Mouse (Mus musculus) liver, embryonic 13.5 days (tissue): Measurements from ENCODE around the gene Olfr1330. TPM values are rescaled to one million over a fixed set of nuclear protein-coding genes. Genes with fewer than 3 reads are reported as not detected.
"Not testable (repeated sequence)": the region's sequence is repeated elsewhere in the genome, so short reads cannot be mapped to it uniquely, and the experiment has no call there.

Experiments used
- ATAC-seq: fragments of 200-750 bp; cut with Nextera tagmentation; 2 replicates; pipeline ENCODE4 v1.8.0; 2017; ENCODE audit warnings: low read depth, mild to moderate bottlenecking, moderate number of reproducible peaks, moderate library complexity
- DNase-seq: peaks from one replicate; pipeline ENCODE4 v3.0.0; 2022
- H3K27ac ChIP-seq: fragments of 300-500 bp; sonication (generic); 2 replicates; pipeline ENCODE4 v1.5.1; 2015; ENCODE audit warnings: moderate library complexity, mild to moderate bottlenecking, inconsistent platforms
- H3K27me3 ChIP-seq: fragments of 300-500 bp; sonication (generic); 2 replicates; pipeline ENCODE4 v1.6.1; 2015; ENCODE audit warnings: mild to moderate bottlenecking, inconsistent platforms
- H3K36me3 ChIP-seq: fragments of 300-500 bp; sonication (generic); 2 replicates; pipeline ENCODE4 v1.6.1; 2015; ENCODE audit warnings: mild to moderate bottlenecking, inconsistent platforms
- H3K4me1 ChIP-seq: fragments of 300-500 bp; sonication (generic); replicated peaks from 2 replicates; pipeline ENCODE4 v1.6.1; 2015; ENCODE audit warnings: inconsistent platforms
- H3K4me2 ChIP-seq: fragments of 300-500 bp; sonication (generic); 2 replicates; pipeline ENCODE4 v1.6.1; 2015; ENCODE audit warnings: inconsistent platforms, mild to moderate bottlenecking, moderate library complexity
- H3K4me3 ChIP-seq: fragments of 300-500 bp; sonication (generic); replicated peaks from 2 replicates; pipeline ENCODE4 v1.5.1; 2015; ENCODE audit warnings: mild to moderate bottlenecking, inconsistent platforms
- H3K9ac ChIP-seq: fragments of 300-500 bp; sonication (generic); 2 replicates; pipeline ENCODE4 v1.6.1; 2015; ENCODE audit warnings: mild to moderate bottlenecking, inconsistent platforms
- H3K9me3 ChIP-seq: fragments of 300-500 bp; sonication (generic); replicated peaks from 2 replicates; pipeline ENCODE4 v1.6.1; 2016; ENCODE audit warnings: inconsistent platforms
- WGBS: fragments of 180-500 bp; shearing (Covaris S2); methylation state at CpG from one replicate; pipeline ENCODE4 v1.1.7; 2015; ENCODE audit not compliant: insufficient replicate concordance; 5-methylcytosine and 5-hydroxymethylcytosine counted together
- polyA plus RNA-seq: library from polyadenylated mRNA; unstranded; fragments of >200 nt; fragmentation: Nextera tagmentation; extraction: Ambion mirVana; gene quantifications from 2 replicates; pipeline ENCODE4 v1.2.1, GENCODE M21; 2015

Olfr1330 gene
- polyA plus RNA-seq = not detected in 2 replicates

- Histone ChIP-seq H3K4me3 (no peak within 1 kb of the TSS), H3K36me3 (no peaks in the 10 kb centered on the region), H3K27ac (no peak within 1 kb of the TSS), H3K9me3 (no peaks in the 10 kb centered on the region), H3K4me1 (no peaks in the 10 kb centered on the region), H3K4me2 (no peak within 1 kb of the TSS), H3K27me3 (no peaks in the 10 kb centered on the region), H3K9ac (no peak within 1 kb of the TSS)
- ATAC-seq (no peak), DNase-seq (no peak)
- 51% methylated on average over 1 of the region's 1 CpGs for WGBS
Measured at GRCm38 (mm10) chr4:118888297-118888696, at the start of gene Olfr1330. Gene Olfr1330, plus strand, starts transcription at chr4:118888597.

GRCm38 (mm10) chr4:118861791-118862190 lies 26.6 kb upstream of the Olfr1330 start:
- DNase-seq = no peak
- 51% methylated on average over 1 of the region's 1 CpGs for WGBS

GRCm38 (mm10) chr4:118862704-118863103 lies 25.7 kb upstream of the Olfr1330 start:
- Histone ChIP-seq H3K4me3 (no peak overlapping the region), H3K36me3 (no peaks in the 10 kb centered on the region), H3K4me2 (no peak overlapping the region), H3K9me3 (no peaks in the 10 kb centered on the region), H3K4me1 (no peaks in the 10 kb centered on the region), H3K27ac (no peak overlapping the region), H3K27me3 (no peaks in the 10 kb centered on the region), H3K9ac (no peak overlapping the region)
- no peak for DNase-seq
- 45% methylated on average over 4 of the region's 4 CpGs for WGBS
- no peak for ATAC-seq

More at GRCm38 (mm10) chr4:118861791-118862190, 26.6 kb upstream of the Olfr1330 start:
- no peaks in the 10 kb centered on the region for H3K27me3 ChIP-seq
- H3K9ac ChIP-seq = no peak overlapping the region
- no peaks in the 10 kb centered on the region for H3K9me3 ChIP-seq
- no peak overlapping the region for H3K4me3 ChIP-seq
- no peak overlapping the region for H3K27ac ChIP-seq
- no peaks in the 10 kb centered on the region for H3K4me1 ChIP-seq
- no peak overlapping the region for H3K4me2 ChIP-seq
- H3K36me3 ChIP-seq = no peaks in the 10 kb centered on the region
- no peak for ATAC-seq

- Histone ChIP-seq H3K9ac (no peak within 1 kb of the TSS), H3K4me3 (no peak within 1 kb of the TSS), H3K36me3 (no peaks in the 10 kb centered on the region), H3K27ac (no peak within 1 kb of the TSS), H3K27me3 (no peaks in the 10 kb centered on the region), H3K4me1 (no peaks in the 10 kb centered on the region), H3K4me2 (no peak within 1 kb of the TSS), H3K9me3 (no peaks in the 10 kb centered on the region)
- ATAC-seq (no peak), DNase-seq (no peak)
- 70% methylated on average over 1 of the region's 1 CpGs for WGBS
Measured at GRCm38 (mm10) chr4:118864349-118864748, 24.0 kb upstream of the Olfr1330 start, which contains the start of gene Olfr1331. Gene Olfr1331, plus strand, starts transcription at chr4:118864649.

GRCm38 (mm10) chr4:118867566-118867965 lies 20.8 kb upstream of the Olfr1330 start:
- DNase-seq (no peak), ATAC-seq (no peak)
- Histone ChIP-seq H3K27me3 (no peaks in the 10 kb centered on the region), H3K4me3 (no peak overlapping the region), H3K9ac (no peak overlapping the region), H3K4me2 (no peak overlapping the region), H3K27ac (no peak overlapping the region), H3K4me1 (no peaks in the 10 kb centered on the region), H3K9me3 (no peaks in the 10 kb centered on the region), H3K36me3 (no peaks in the 10 kb centered on the region)

GRCm38 (mm10) chr4:118901981-118902380 lies 13.6 kb downstream of the Olfr1330 start:
- DNase-seq = no peak
- H3K9me3 ChIP-seq = no peaks in the 10 kb centered on the region
- H3K27ac ChIP-seq = no peak overlapping the region
- 47% methylated on average over 2 of the region's 2 CpGs for WGBS
- no peak for ATAC-seq
- no peak overlapping the region for H3K9ac ChIP-seq
- H3K36me3 ChIP-seq = no peaks in the 10 kb centered on the region
- H3K4me2 ChIP-seq = no peak overlapping the region
- H3K4me1 ChIP-seq = no peaks in the 10 kb centered on the region
- H3K4me3 ChIP-seq = no peak overlapping the region
- no peaks in the 10 kb centered on the region for H3K27me3 ChIP-seq

- H3K36me3 ChIP-seq, H3K4me2 ChIP-seq, DNase-seq, H3K4me3 ChIP-seq, ATAC-seq, H3K27me3 ChIP-seq, H3K9me3 ChIP-seq, H3K27ac ChIP-seq, H3K9ac ChIP-seq, H3K4me1 ChIP-seq: not testable (repeated sequence)
- 27% methylated on average over 2 of the region's 2 CpGs for WGBS
Measured at GRCm38 (mm10) chr4:118917365-118917764, 29.0 kb downstream of the Olfr1330 start, which contains the start of gene Olfr1329. Gene Olfr1329, minus strand, starts transcription at chr4:118917465.

GRCm38 (mm10) chr4:118931326-118931725 lies 42.9 kb downstream of the Olfr1330 start:
- not testable (repeated sequence) for H3K27ac ChIP-seq, H3K4me2 ChIP-seq, DNase-seq, H3K9ac ChIP-seq, H3K36me3 ChIP-seq, H3K4me3 ChIP-seq, ATAC-seq, H3K9me3 ChIP-seq, H3K27me3 ChIP-seq, H3K4me1 ChIP-seq
- 72% methylated on average over 3 of the region's 3 CpGs for WGBS

- Histone ChIP-seq H3K36me3 (no peaks in the 10 kb centered on the region), H3K9me3 (no peaks in the 10 kb centered on the region), H3K9ac (no peak within 1 kb of the TSS), H3K4me2 (no peak within 1 kb of the TSS), H3K4me1 (no peaks in the 10 kb centered on the region), H3K27ac (no peak within 1 kb of the TSS), H3K27me3 (no peaks in the 10 kb centered on the region), H3K4me3 (no peak within 1 kb of the TSS)
- DNase-seq (no peak), ATAC-seq (no peak)
- 40% methylated on average over 2 of the region's 2 CpGs for WGBS
Measured at GRCm38 (mm10) chr4:118938512-118938911, 50.1 kb downstream of the Olfr1330 start, which contains the start of gene Olfr1328. Gene Olfr1328, minus strand, starts transcription at chr4:118938612.

Other genes with a start within 250 kb of the Olfr1330 start
- not detected in 2 replicates for gene Olfr62, start 229.6 kb upstream of the Olfr1330 start, polyA plus RNA-seq
- not detected in 2 replicates for gene Olfr1342, start 195.8 kb upstream of the Olfr1330 start, polyA plus RNA-seq
- gene Olfr1341, start 185.1 kb upstream of the Olfr1330 start, polyA plus RNA-seq = not detected in 2 replicates
- gene Olfr1340, start 168.5 kb upstream of the Olfr1330 start, polyA plus RNA-seq = not detected in 2 replicates
- gene Olfr1339, start 156.4 kb upstream of the Olfr1330 start, polyA plus RNA-seq = not detected in 2 replicates
- gene Olfr1338, start 129.9 kb upstream of the Olfr1330 start, polyA plus RNA-seq = not detected in 2 replicates
- gene Olfr1337, start 106.0 kb upstream of the Olfr1330 start, polyA plus RNA-seq = not detected in 2 replicates
- gene Olfr1335, start 78.7 kb upstream of the Olfr1330 start, polyA plus RNA-seq = not detected in 2 replicates
- gene Olfr1333, start 52.3 kb upstream of the Olfr1330 start, polyA plus RNA-seq = not detected in 2 replicates
- not detected in 2 replicates for gene Olfr1331, start 23.9 kb upstream of the Olfr1330 start, polyA plus RNA-seq
- gene Olfr1329, start 28.9 kb downstream of the Olfr1330 start, polyA plus RNA-seq = not detected in 2 replicates
- gene Olfr1328, start 50.0 kb downstream of the Olfr1330 start, polyA plus RNA-seq = not detected in 2 replicates
- not detected in 2 replicates for gene Lao1, start 73.0 kb downstream of the Olfr1330 start, polyA plus RNA-seq
- gene Slc2a1, start 220.1 kb downstream of the Olfr1330 start, polyA plus RNA-seq = 272 and 303 TPM in 2 replicates